Mouse (Mus musculus): ENCODE results near the gene Hspa1l.

GRCm38 (mm10) chr17:34924258-34924657 is 48.2 kb upstream of the Hspa1l start:
- TF ChIP-seq CTCF (conservative IDR thresholded peaks at IDR 0.05; ENCODE audit: insufficient read depth, insufficient read length, low read depth, low read length) (no peak), POLR2A (IDR thresholded peaks at IDR 0.05; ENCODE audit: low read depth, low read length) (no peak)

Measured in kidney, adult 2 months (tissue).